ENCODE assay signal across 2 mouse cellular contexts in the genomic region with DNA sequence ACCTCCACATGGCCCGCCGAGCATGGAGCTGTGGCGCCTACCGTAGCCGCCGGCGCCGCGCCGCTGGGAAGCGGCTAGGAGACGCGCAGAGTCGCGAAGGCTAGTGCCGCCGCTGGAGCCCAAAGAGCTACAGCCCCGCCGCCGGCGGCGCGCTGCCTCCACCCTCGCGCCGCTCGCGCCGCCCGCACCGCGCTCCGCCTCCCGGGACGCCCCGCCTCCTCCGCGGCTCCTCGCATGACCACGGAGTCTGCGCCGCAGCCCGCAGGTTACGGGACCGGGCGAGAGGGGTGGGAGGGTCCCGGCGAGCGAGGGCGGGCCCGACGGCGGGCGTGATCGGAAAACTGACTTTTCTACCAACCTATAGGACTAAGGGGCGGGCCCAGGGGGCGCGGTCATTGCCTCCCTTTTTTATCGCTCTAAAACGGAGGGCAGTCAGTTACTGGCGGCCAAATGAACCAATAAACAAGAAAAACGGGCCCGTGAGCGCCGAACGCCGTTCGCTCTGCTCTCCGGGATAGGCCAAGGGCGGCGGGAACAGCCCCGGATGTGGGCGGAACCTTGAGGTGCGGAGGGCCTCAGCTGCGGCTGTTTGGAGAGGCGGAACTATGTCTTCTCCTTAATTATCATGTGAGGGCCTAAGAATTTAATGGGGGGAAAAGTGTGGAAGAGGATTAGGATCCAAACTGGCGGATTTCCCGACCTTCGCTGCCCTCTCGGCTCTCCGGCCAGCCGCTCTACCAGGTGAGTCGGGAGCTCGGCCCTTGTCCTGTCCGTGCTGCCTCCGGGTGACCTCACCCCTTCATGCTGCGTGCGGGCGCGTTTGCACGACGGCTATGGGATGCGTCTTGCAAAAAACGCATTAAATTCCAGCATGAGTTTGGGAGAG.
A peak's percentile ranks its signal among the peaks of the same experiment; 100 is the strongest.
TF ChIP-seq lines count a peak whose summit lies in the region.

Gene Phtf2, minus strand, starts transcription at position 210 of the 886 bp plus-strand sequence.
Gene Tmem60, plus strand, starts transcription at position 277 of the 886 bp plus-strand sequence.

TF ChIP-seq in C2C12, 6 proteins besides CTCF, POLR2A, EP300 and RAD21 (continued from another document):
- TF ChIP-seq FOSL1 (IDR thresholded peaks at IDR 0.05; ENCODE audit: insufficient read depth, low read length, poor library complexity, severe bottlenecking) (no peak), CEBPB (IDR thresholded peaks at IDR 0.05; ENCODE audit: low read depth) (no peak), USF1 (IDR thresholded peaks at IDR 0.05; ENCODE audit: low read depth) (no peak), MYOG (IDR thresholded peaks at IDR 0.05; ENCODE audit: control insufficient read depth, extremely low read depth, insufficient read length) (no peak)

TF ChIP-seq in myocyte, 11 proteins besides CTCF, POLR2A, EP300 and RAD21 (continued from another document):
- TF ChIP-seq MYOG (IDR thresholded peaks at IDR 0.05; ENCODE audit: control insufficient read depth in 1 of 3, insufficient read depth in 1 of 3, insufficient read length in 2 of 3, low read depth in 2 of 3) (no peak), REST (IDR thresholded peaks at IDR 0.05; ENCODE audit: insufficient read depth, insufficient read length) (peak; percentile 4), MAX (IDR thresholded peaks at IDR 0.05; ENCODE audit: low read depth) (no peak), POLR2AphosphoS2 (IDR thresholded peaks at IDR 0.05; ENCODE audit: insufficient read length, low read depth) (peak; percentile 95), E2F4 (IDR thresholded peaks at IDR 0.05; ENCODE audit: insufficient read depth) (peak; percentile 27), USF1 (IDR thresholded peaks at IDR 0.05; ENCODE audit: low read depth) (no peak), MYOD1 (IDR thresholded peaks at IDR 0.05; ENCODE audit: control insufficient read depth in 1 of 3, insufficient read length in 2 of 3, low read depth in 2 of 3) (no peak), TCF3 (IDR thresholded peaks at IDR 0.05; ENCODE audit: insufficient read length, low read depth) (no peak), TCF12 (IDR thresholded peaks at IDR 0.05; ENCODE audit: insufficient read depth, poor library complexity, severe bottlenecking) (no peak), SRF (IDR thresholded peaks at IDR 0.05; ENCODE audit: control insufficient read depth, insufficient read length, low read depth) (no peak)
